Mouse (Mus musculus) G1E (cell line): ENCODE measurements around the gene Bod1l. TPM values are rescaled to one million over a fixed set of nuclear protein-coding genes. Genes with fewer than 3 reads are reported as not detected.

Source experiments
- ATAC-seq: 2 replicates; pipeline ENCODE4 v1.8.0; 2016; ENCODE audit warnings: mild to moderate bottlenecking; ENCODE audit not compliant: insufficient number of reproducible peaks, poor library complexity, low FRiP score, severe bottlenecking; ENCODE audit errors: extremely low read depth
- DNase-seq: peaks from one replicate; pipeline ENCODE4 v3.0.0; 2012; ENCODE audit warnings: low spot score
- H3K27me3 ChIP-seq: 2 replicates; pipeline ENCODE4 v1.6.1; 2012; ENCODE audit warnings: mild to moderate bottlenecking, low read length, inconsistent platforms; ENCODE audit not compliant: insufficient read depth
- H3K36me3 ChIP-seq: replicated peaks from 2 replicates; pipeline ENCODE3; 2012; ENCODE audit warnings: mild to moderate bottlenecking, inconsistent platforms
- H3K4me1 ChIP-seq: 2 replicates; pipeline ENCODE4 v1.6.1; 2012; ENCODE audit warnings: low read depth, low read length, inconsistent platforms, mixed read lengths; ENCODE audit not compliant: insufficient read depth
- H3K4me3 ChIP-seq: 2 replicates; pipeline ENCODE4 v1.5.1; 2012; ENCODE audit warnings: low read depth, mild to moderate bottlenecking, inconsistent platforms, low read length, moderate library complexity, mixed read lengths
- H3K9me3 ChIP-seq: replicated peaks from 2 replicates; pipeline ENCODE4 v1.6.1; 2012; ENCODE audit warnings: inconsistent platforms
- CTCF ChIP-seq: IDR thresholded peaks from 2 replicates; pipeline ENCODE4 v1.5.1; 2012; ENCODE audit warnings: low read depth, low read length, inconsistent platforms, mixed read lengths
- GATA1 ChIP-seq: IDR thresholded peaks from 2 replicates; pipeline ENCODE4 v1.6.1; 2012; ENCODE audit warnings: borderline replicate concordance, low read length, inconsistent platforms, mixed read lengths
- GATA2 ChIP-seq: IDR thresholded peaks from 2 replicates; pipeline ENCODE4 v1.6.1; 2012; ENCODE audit warnings: low read depth, low read length, inconsistent platforms, borderline replicate concordance
- POLR2AphosphoS5 ChIP-seq: IDR thresholded peaks from 2 replicates; pipeline ENCODE4 v1.6.1; 2012; ENCODE audit warnings: low read depth, low read length, inconsistent platforms; ENCODE audit not compliant: insufficient replicate concordance
- TAL1 ChIP-seq: conservative IDR thresholded peaks from 2 replicates; pipeline ENCODE4 v1.6.1; 2012; ENCODE audit warnings: low read depth, low read length, inconsistent platforms, mixed read lengths
- polyA plus RNA-seq: library from polyadenylated mRNA; stranded (reverse); fragments of >175 nt; gene quantifications from 2 replicates; pipeline ENCODE4 v1.2.3, GENCODE M21; 2012
- total RNA-seq, 2 experiments: library from RNA; stranded (forward) in 1 of 2; stranded (reverse) in 1 of 2; fragments of 200-1000 nt in 1 of 2; fragments of >200 nt in 1 of 2; fragmentation: Nextera tagmentation in 1 of 2; gene quantifications; 2 replicates each; pipeline ENCODE4 v1.2.3; 2014 to 2017

The Bod1l gene
- total and polyA plus RNA-seq, 3 experiments, result 7.8 to 86.7 (median 50.6) TPM

- DNase-seq, result peak; percentile 11
Measured at GRCm38 (mm10) chr5:41842681-41843080, 1.4 kb downstream of the Bod1l start.

GRCm38 (mm10) chr5:41841735-41842134 lies 2.4 kb downstream of the Bod1l start:
- H3K4me1 ChIP-seq, result peaks cover 23% of the 10 kb centered on the region
- H3K4me3 ChIP-seq, result no peak overlapping the region
- no peaks in the 10 kb centered on the region for H3K9me3 ChIP-seq
- ATAC-seq (no peak), DNase-seq (no peak)
- H3K27me3 ChIP-seq, result no peaks in the 10 kb centered on the region
- peaks cover 34% of the 10 kb centered on the region for H3K36me3 ChIP-seq
- no peak for TF ChIP-seq TAL1
- no peak for TF ChIP-seq GATA2

More at GRCm38 (mm10) chr5:41842681-41843080, 1.4 kb downstream of the Bod1l start:
- no peaks in the 10 kb centered on the region for H3K27me3 ChIP-seq
- H3K4me1 ChIP-seq, result peaks cover 23% of the 10 kb centered on the region
- H3K4me3 ChIP-seq, result peak overlapping the region; percentile 97
- ATAC-seq, result no peak
- no peaks in the 10 kb centered on the region for H3K9me3 ChIP-seq
- no peak for TF ChIP-seq GATA1
- no peak for TF ChIP-seq GATA2
- no peak for TF ChIP-seq CTCF
- TF ChIP-seq TAL1, result no peak
- no peak for TF ChIP-seq POLR2AphosphoS5
- peaks cover 29% of the 10 kb centered on the region for H3K36me3 ChIP-seq

- TF ChIP-seq GATA1 (no peak), TAL1 (no peak), POLR2AphosphoS5 (no peak), CTCF (no peak), GATA2 (no peak)
- no peak for ATAC-seq
- no peaks in the 10 kb centered on the region for H3K27me3 ChIP-seq
- peaks cover 92% of the 10 kb centered on the region for H3K36me3 ChIP-seq
- H3K4me1 ChIP-seq, result no peaks in the 10 kb centered on the region
- no peaks in the 10 kb centered on the region for H3K9me3 ChIP-seq
- H3K4me3 ChIP-seq, result no peak overlapping the region
- no peak for DNase-seq
Measured at GRCm38 (mm10) chr5:41830100-41830499, 14.0 kb downstream of the Bod1l start.

- no peak for DNase-seq
- Histone ChIP-seq H3K4me3 (no peak overlapping the region), H3K27me3 (no peaks in the 10 kb centered on the region), H3K4me1 (no peaks in the 10 kb centered on the region; the same call in 1 of the 2 replicates), H3K9me3 (no peaks in the 10 kb centered on the region), H3K36me3 (peaks cover 91% of the 10 kb centered on the region)
- 0 out of 2 replicates have a peak, but pooled peaks have one; percentile 8 for ATAC-seq
- TF ChIP-seq TAL1 (no peak), GATA1 (no peak), GATA2 (no peak), POLR2AphosphoS5 (no peak), CTCF (no peak)
Measured at GRCm38 (mm10) chr5:41821158-41821557, 23.0 kb downstream of the Bod1l start.

- Histone ChIP-seq H3K4me3 (no peak overlapping the region), H3K36me3 (peaks cover 91% of the 10 kb centered on the region)
- ATAC-seq, result no peak
Measured at GRCm38 (mm10) chr5:41820530-41820929, 23.6 kb downstream of the Bod1l start.

GRCm38 (mm10) chr5:41812516-41812915 lies 31.6 kb downstream of the Bod1l start:
- no peak for DNase-seq
- Histone ChIP-seq H3K9me3 (no peaks in the 10 kb centered on the region), H3K36me3 (peaks cover 82% of the 10 kb centered on the region), H3K4me1 (no peaks in the 10 kb centered on the region; the same call in 1 of the 2 replicates), H3K27me3 (no peaks in the 10 kb centered on the region), H3K4me3 (no peak overlapping the region)
- no peak for ATAC-seq
- TF ChIP-seq GATA2 (no peak), CTCF (no peak), TAL1 (no peak), POLR2AphosphoS5 (no peak), GATA1 (no peak)

More at GRCm38 (mm10) chr5:41820530-41820929, 23.6 kb downstream of the Bod1l start:
- H3K27me3 ChIP-seq, result no peaks in the 10 kb centered on the region
- H3K9me3 ChIP-seq, result no peaks in the 10 kb centered on the region
- TF ChIP-seq GATA1, result no peak
- no peaks in the 10 kb centered on the region; the same call in 1 of the 2 replicates for H3K4me1 ChIP-seq
- no peak for DNase-seq

GRCm38 (mm10) chr5:41811279-41811678 lies 32.8 kb downstream of the Bod1l start:
- ATAC-seq (no peak), DNase-seq (no peak)
- H3K27me3 ChIP-seq, result no peaks in the 10 kb centered on the region
- TF ChIP-seq CTCF (no peak), GATA2 (no peak), TAL1 (no peak), GATA1 (no peak), POLR2AphosphoS5 (no peak)
- peaks cover 82% of the 10 kb centered on the region for H3K36me3 ChIP-seq
- H3K4me1 ChIP-seq, result no peaks in the 10 kb centered on the region
- H3K4me3 ChIP-seq, result no peak overlapping the region
- no peaks in the 10 kb centered on the region for H3K9me3 ChIP-seq
